Mouse (Mus musculus) urinary bladder, adult 2 months (tissue): ENCODE data around the gene Sytl3. TPM values are rescaled to one million over a fixed set of nuclear protein-coding genes. Genes with fewer than 3 reads are reported as not detected.
A peak's percentile ranks its signal among the peaks of the same experiment; 100 is the strongest.
"Not testable (repeated sequence)": the region's sequence is repeated elsewhere in the genome, so short reads cannot be mapped to it uniquely, and the experiment has no call there.

Experiments
- DNase-seq: peaks from one replicate; pipeline ENCODE4 v3.0.0; 2022; ENCODE audit warnings: low spot score
- polyA plus RNA-seq: library from polyadenylated mRNA; depleted of rRNA; stranded (reverse); fragments of >200 nt; gene quantifications from 2 replicates; pipeline ENCODE4 v1.2.3, GENCODE M21; 2012

The Sytl3 gene
- polyA plus RNA-seq, 1 experiment, result 4.9 TPM

GRCm38 (mm10) chr17:6689344-6689743, 30.5 kb downstream of the Sytl3 start:
- DNase-seq, result not testable (repeated sequence)

- peak; percentile 73 for DNase-seq
Measured at GRCm38 (mm10) chr17:6691596-6691995, 32.7 kb downstream of the Sytl3 start.

- DNase-seq, result not testable (repeated sequence)
Measured at GRCm38 (mm10) chr17:6695712-6696111, 36.8 kb downstream of the Sytl3 start.

GRCm38 (mm10) chr17:6696521-6696920, 37.6 kb downstream of the Sytl3 start:
- DNase-seq, result not testable (repeated sequence)

- DNase-seq, result not testable (repeated sequence)
Measured at GRCm38 (mm10) chr17:6697224-6697775, 38.4 kb downstream of the Sytl3 start.

- not testable (repeated sequence) for DNase-seq
Measured at GRCm38 (mm10) chr17:6699502-6699901, 40.6 kb downstream of the Sytl3 start.

- not testable (repeated sequence) for DNase-seq
Measured at GRCm38 (mm10) chr17:6700077-6700476, 41.2 kb downstream of the Sytl3 start.

- not testable (repeated sequence) for DNase-seq
Measured at GRCm38 (mm10) chr17:6702625-6703221, 43.8 kb downstream of the Sytl3 start.

GRCm38 (mm10) chr17:6703381-6704270, 44.7 kb downstream of the Sytl3 start:
- not testable (repeated sequence) for DNase-seq

- DNase-seq, result not testable (repeated sequence)
Measured at GRCm38 (mm10) chr17:6706448-6706847, 47.6 kb downstream of the Sytl3 start.

GRCm38 (mm10) chr17:6707422-6707821, 48.5 kb downstream of the Sytl3 start:
- DNase-seq, result not testable (repeated sequence)

- DNase-seq, result not testable (repeated sequence)
Measured at GRCm38 (mm10) chr17:6708194-6708593, 49.3 kb downstream of the Sytl3 start.

- DNase-seq, result not testable (repeated sequence)
Measured at GRCm38 (mm10) chr17:6713483-6713882, 54.6 kb downstream of the Sytl3 start.

GRCm38 (mm10) chr17:6713944-6714343, 55.1 kb downstream of the Sytl3 start:
- not testable (repeated sequence) for DNase-seq

GRCm38 (mm10) chr17:6727996-6728610, 69.2 kb downstream of the Sytl3 start:
- DNase-seq, result no peak

GRCm38 (mm10) chr17:6729244-6729742, 70.4 kb downstream of the Sytl3 start:
- DNase-seq, result no peak

- no peak for DNase-seq
Measured at GRCm38 (mm10) chr17:6731132-6731531, 72.2 kb downstream of the Sytl3 start.

GRCm38 (mm10) chr17:6731634-6732033, 72.7 kb downstream of the Sytl3 start:
- no peak for DNase-seq

- no peak for DNase-seq
Measured at GRCm38 (mm10) chr17:6732665-6733064, 73.8 kb downstream of the Sytl3 start.

- DNase-seq, result no peak
Measured at GRCm38 (mm10) chr17:6733322-6733875, 74.5 kb downstream of the Sytl3 start.

GRCm38 (mm10) chr17:6734746-6735441, 76.0 kb downstream of the Sytl3 start:
- no peak for DNase-seq
